Mouse (Mus musculus): Measurements from ENCODE around the gene Tmem19.

- TF ChIP-seq CTCF (IDR thresholded peaks at IDR 0.05; ENCODE audit: insufficient read depth, low read depth, low read length) (no peak), POLR2A (IDR thresholded peaks at IDR 0.05; ENCODE audit: insufficient read depth, low read depth, low read length) (no peak)
These were observed 47.5 kb downstream of the Tmem19 start for GRCm38 (mm10) chr10:115314582-115315452.
